Mouse (Mus musculus) kidney, adult 2 months (tissue): ENCODE results near the gene Arhgap19. TPM values are rescaled to one million over a fixed set of nuclear protein-coding genes. Genes with fewer than 3 reads are reported as not detected.

Experiments
- DNase-seq: peaks from one replicate; pipeline ENCODE4 v3.0.0; 2021
- H3K27ac ChIP-seq: fragments of 200-500 bp; 2 replicates; pipeline ENCODE4 v1.5.1; 2012; ENCODE audit warnings: low read depth, low read length, control low read depth, inconsistent platforms; ENCODE audit not compliant: insufficient read depth
- H3K27me3 ChIP-seq: fragments of 200-500 bp; replicated peaks from 2 replicates; pipeline ENCODE4 v1.6.1; 2012; ENCODE audit warnings: mild to moderate bottlenecking, moderate library complexity, low read length, inconsistent platforms; ENCODE audit not compliant: control insufficient read depth, insufficient read depth
- H3K36me3 ChIP-seq: fragments of 200-500 bp; 2 replicates; pipeline ENCODE4 v1.6.1; 2012; ENCODE audit warnings: mild to moderate bottlenecking, moderate library complexity, low read length, inconsistent platforms; ENCODE audit not compliant: control insufficient read depth, insufficient read depth
- H3K4me1 ChIP-seq: fragments of 200-500 bp; 2 replicates; pipeline ENCODE4 v1.6.1; 2011; ENCODE audit warnings: low read length; ENCODE audit not compliant: control insufficient read depth, insufficient read depth
- H3K4me3 ChIP-seq: fragments of 200-500 bp; 2 replicates; pipeline ENCODE4 v1.5.1; 2011; ENCODE audit warnings: mild to moderate bottlenecking, low read depth, low read length, control low read depth; ENCODE audit not compliant: insufficient read depth
- CTCF ChIP-seq: fragments of 200-500 bp; conservative IDR thresholded peaks from 2 replicates; pipeline ENCODE4 v1.5.1; 2011; ENCODE audit warnings: low read depth, mild to moderate bottlenecking, control low read depth, low read length, moderate library complexity, mixed read lengths; ENCODE audit not compliant: insufficient read depth, insufficient read length
- POLR2A ChIP-seq: fragments of 200-500 bp; IDR thresholded peaks from one replicate; pipeline ENCODE4 v1.6.1; 2011; ENCODE audit warnings: low read depth, low read length, control low read depth
- WGBS: fragments of 180-500 bp; shearing (Covaris S2); methylation state at CpG from one replicate; pipeline ENCODE4 v1.1.7; 2018; 5-methylcytosine and 5-hydroxymethylcytosine counted together
- polyA plus RNA-seq: library from polyadenylated mRNA; depleted of rRNA; stranded (reverse); fragments of >200 nt; gene quantifications from 2 replicates; pipeline ENCODE4 v1.2.3, GENCODE M21; 2012

Gene Arhgap19
- polyA plus RNA-seq, 1 experiment = 1.3 TPM

DNA sequence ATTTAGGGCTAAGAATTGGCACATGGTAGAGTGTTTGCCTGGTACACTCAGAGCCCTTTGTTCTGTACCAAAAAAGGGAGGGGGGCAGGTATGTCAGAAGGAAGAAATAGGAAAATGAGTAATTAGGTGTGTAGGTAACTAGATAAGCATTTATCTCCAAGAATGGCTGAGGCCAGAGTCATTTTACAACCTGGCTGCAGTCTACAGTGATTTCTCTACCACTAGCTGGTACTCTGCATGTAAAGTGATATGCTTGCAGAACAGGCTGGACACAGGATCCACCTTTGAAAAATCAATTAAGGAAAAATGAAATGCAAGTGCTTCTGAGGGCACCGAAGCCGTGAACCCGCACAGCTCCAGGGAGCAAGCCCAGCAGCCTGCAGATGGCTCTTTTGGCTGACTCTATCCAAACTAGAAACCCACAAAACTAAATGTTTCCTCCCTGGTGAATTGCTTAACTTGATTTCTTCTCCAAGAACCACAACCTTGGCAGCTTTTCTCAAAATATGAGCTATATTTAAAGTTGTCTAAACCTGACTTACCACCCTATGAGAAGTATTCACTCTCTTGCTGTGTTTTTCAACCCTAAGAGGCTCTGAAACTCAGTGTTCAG is 5.6 kb downstream of the Arhgap19 start:
- Histone ChIP-seq H3K27ac (no peak overlapping the region), H3K36me3 (no peaks in the 10 kb centered on the region), H3K27me3 (no peaks in the 10 kb centered on the region), H3K4me3 (no peak overlapping the region), H3K4me1 (no peaks in the 10 kb centered on the region; the same call in 1 of the 2 replicates)
- 45% methylated on average over 3 of the region's 3 CpGs for WGBS
- TF ChIP-seq CTCF (no peak), POLR2A (no peak)
- DNase-seq = no peak

DNA sequence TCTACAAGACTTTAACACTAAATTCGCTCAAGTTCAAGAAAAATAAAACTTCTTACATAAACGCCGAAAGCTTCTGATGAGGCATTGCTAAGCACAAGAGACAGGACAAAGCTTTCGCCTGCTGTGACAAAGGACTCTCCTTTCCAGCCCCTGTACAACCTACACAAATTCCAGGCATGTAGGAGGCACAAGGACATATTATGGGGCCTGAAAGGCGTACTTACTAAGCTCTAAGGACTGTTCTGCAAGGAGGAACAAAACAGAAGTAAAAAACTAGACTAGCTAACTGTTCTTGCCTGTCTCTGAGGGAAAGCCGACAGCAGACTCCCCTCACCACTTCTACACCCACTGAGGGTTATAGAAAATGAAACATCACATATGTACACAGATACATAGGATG is 6.9 kb downstream of the Arhgap19 start:
- TF ChIP-seq CTCF = no peak
- no peak for TF ChIP-seq POLR2A
- no peak overlapping the region for H3K27ac ChIP-seq
- no peaks in the 10 kb centered on the region; the same call in 1 of the 2 replicates for H3K4me1 ChIP-seq
- H3K4me3 ChIP-seq = no peak overlapping the region
- no peaks in the 10 kb centered on the region for H3K36me3 ChIP-seq
- no peak for DNase-seq
- 90% methylated on average over 6 of the region's 6 CpGs for WGBS
- H3K27me3 ChIP-seq = no peaks in the 10 kb centered on the region

DNA sequence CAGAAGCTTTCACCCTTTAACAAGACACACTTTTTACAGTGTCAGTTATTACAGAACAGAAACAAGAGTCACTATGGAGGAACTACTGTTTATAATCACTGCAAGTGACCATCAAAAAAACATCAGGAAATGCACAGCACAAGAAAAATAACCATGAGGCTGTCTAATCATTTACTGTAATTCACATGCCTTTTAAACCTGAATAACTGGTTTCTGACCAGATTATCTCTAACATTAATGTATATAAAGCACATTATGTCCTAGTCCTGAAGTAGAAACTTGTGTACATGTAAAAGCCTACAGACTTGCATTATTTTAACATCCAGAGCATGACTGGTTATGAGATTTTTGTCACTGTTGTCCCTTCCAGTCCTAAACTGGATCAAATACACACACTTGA is 7.8 kb downstream of the Arhgap19 start:
- H3K4me3 ChIP-seq = no peak overlapping the region
- no peaks in the 10 kb centered on the region for H3K36me3 ChIP-seq
- DNase-seq = no peak
- TF ChIP-seq POLR2A (no peak), CTCF (no peak)
- H3K4me1 ChIP-seq = no peaks in the 10 kb centered on the region; the same call in 1 of the 2 replicates
- no peak overlapping the region for H3K27ac ChIP-seq
- no peaks in the 10 kb centered on the region for H3K27me3 ChIP-seq

DNA sequence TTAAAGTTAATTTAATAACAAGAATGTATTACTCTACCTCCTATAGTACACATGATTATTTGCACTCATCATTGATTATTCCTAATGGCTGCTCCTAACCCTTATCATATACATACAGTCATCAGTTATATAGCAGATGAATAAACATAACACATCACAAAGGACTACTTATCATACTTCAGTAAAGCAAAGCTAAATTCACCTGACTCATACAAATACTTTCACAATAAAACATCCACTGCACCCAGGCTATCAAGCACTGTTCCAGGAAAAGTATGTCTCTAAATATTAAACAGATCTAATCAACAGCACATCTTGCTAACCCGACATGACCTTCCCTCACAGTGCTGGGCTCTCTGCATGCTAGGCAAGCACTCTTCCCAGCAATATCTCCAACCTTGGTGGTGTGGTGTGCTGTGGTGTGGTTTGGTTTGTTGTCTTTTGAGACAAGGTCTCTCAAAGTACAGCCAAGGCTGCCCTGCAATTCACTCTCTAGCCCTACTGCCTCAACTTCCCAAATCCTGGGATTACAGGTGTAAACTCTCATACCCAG is 8.8 kb downstream of the Arhgap19 start:
- Histone ChIP-seq H3K27me3 (no peaks in the 10 kb centered on the region), H3K4me3 (no peak overlapping the region), H3K4me1 (no peaks in the 10 kb centered on the region; the same call in 1 of the 2 replicates), H3K36me3 (no peaks in the 10 kb centered on the region), H3K27ac (no peak overlapping the region)
- TF ChIP-seq CTCF (no peak), POLR2A (no peak)
- WGBS = 67% methylated on average over 1 of the region's 1 CpGs
- no peak for DNase-seq

DNA sequence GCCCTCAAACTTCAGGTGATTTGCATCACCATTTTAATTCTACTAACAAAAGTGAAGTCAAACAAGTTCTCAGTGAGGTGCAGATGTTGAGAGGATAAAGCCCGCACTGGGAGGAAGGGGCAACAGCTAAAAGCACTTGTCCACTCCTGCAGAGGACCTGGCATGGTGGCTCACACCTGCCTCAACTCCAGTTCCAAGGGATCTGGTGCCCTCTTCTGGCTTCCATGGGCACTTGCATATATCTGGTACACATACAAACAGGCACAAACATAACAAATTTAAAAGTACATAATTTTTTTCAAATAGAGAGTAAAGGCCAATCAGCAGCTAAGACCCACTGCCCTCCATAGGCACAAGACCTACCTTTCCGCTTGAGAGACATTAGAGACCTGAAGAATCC is 10.5 kb downstream of the Arhgap19 start:
- Histone ChIP-seq H3K4me1 (no peaks in the 10 kb centered on the region; the same call in 1 of the 2 replicates), H3K4me3 (no peak overlapping the region), H3K27ac (no peak overlapping the region), H3K36me3 (no peaks in the 10 kb centered on the region), H3K27me3 (no peaks in the 10 kb centered on the region)
- TF ChIP-seq POLR2A (no peak), CTCF (peak; percentile 40)
- DNase-seq = no peak
- 96% methylated on average over 2 of the region's 2 CpGs for WGBS

DNA sequence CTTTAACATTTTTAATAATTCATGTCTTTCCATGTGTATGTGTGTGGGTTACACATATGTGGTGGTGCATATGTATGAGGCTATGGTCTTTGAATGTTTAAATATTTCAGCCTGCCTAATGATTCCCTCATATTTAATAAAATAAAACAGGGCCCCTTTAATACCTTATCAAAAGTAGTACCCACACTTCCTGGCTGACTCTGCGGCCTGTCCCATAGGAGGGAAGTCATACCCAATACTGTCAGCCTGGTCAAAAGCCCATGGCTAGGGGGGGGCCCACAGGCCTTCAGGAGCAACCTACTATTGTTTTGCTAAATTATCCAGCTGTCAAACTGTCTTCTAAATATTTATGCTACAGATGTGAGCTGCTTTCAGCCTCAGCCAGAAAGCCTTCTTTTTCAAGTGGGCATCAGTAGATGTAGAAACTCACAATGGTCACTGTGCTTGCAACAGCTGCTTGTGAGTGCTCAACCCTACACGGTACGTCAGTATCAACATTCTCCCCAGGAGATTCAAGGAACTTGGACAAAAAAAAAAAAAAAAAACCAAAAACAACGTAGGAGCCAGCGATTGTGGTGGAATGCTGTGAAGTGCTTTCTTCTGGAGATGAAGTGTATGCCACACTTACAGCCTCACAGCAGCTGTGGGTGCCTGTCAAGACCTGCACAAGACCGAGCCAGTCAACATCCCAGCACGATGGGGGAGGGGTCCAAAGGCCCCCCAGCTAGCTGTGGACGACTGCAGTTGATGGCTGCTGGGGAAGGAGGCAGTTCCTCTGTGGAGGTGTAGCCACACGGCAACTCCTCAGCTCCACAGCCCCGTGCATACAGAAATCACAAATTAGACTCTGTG is 12.5 kb downstream of the Arhgap19 start:
- H3K27ac ChIP-seq = no peak overlapping the region
- H3K4me1 ChIP-seq = no peaks in the 10 kb centered on the region; the same call in 1 of the 2 replicates
- no peaks in the 10 kb centered on the region for H3K27me3 ChIP-seq
- no peaks in the 10 kb centered on the region for H3K36me3 ChIP-seq
- H3K4me3 ChIP-seq = no peak overlapping the region
- TF ChIP-seq POLR2A (no peak), CTCF (no peak)
- 71% methylated on average over 10 of the region's 10 CpGs for WGBS
- DNase-seq = no peak

DNA sequence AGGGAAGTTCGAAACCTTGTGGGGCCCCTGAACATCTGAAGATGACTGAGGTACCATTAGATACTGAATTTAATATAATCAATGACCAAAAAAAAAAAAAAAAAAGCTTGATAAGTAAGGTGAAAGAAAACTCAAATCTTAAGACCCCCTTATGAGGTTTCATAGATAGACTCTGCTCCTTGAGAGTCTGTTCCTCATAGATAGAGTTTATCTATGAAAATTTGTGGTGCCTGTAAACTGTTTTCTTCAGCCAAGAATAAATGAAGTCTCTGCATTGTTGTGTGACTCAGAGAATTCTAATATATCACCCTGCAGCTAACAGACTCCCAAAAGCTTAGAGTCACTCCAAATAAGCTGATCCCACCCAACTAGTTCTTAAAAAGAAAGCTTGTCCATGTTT is 15.0 kb downstream of the Arhgap19 start:
- TF ChIP-seq POLR2A (no peak), CTCF (no peak)
- Histone ChIP-seq H3K27ac (no peak overlapping the region), H3K27me3 (no peaks in the 10 kb centered on the region), H3K36me3 (no peaks in the 10 kb centered on the region), H3K4me3 (no peak overlapping the region), H3K4me1 (no peaks in the 10 kb centered on the region)
- WGBS = 97% methylated on average over 1 of the region's 1 CpGs
- DNase-seq = no peak
